Mouse (Mus musculus) kidney, adult 2 months (tissue): Measurements from ENCODE around the gene Cd27.

Experiments
- CTCF ChIP-seq: fragments of 200-500 bp; conservative IDR thresholded peaks from 2 replicates; pipeline ENCODE4 v1.5.1; 2011; ENCODE audit warnings: low read depth, mild to moderate bottlenecking, control low read depth, low read length, moderate library complexity, mixed read lengths; ENCODE audit not compliant: insufficient read depth, insufficient read length
- POLR2A ChIP-seq: fragments of 200-500 bp; IDR thresholded peaks from one replicate; pipeline ENCODE4 v1.6.1; 2011; ENCODE audit warnings: low read depth, low read length, control low read depth

GRCm38 (mm10) chr6:125238396-125238795 is 1.6 kb upstream of the Cd27 start:
- TF ChIP-seq CTCF = no peak
- TF ChIP-seq POLR2A = no peak
